Mouse (Mus musculus) hindbrain, embryonic 13.5 days (tissue): ENCODE results near the gene Ube2z. TPM values are rescaled to one million over a fixed set of nuclear protein-coding genes. Genes with fewer than 3 reads are reported as not detected.

Experiments
- ATAC-seq: fragments of 200-750 bp; cut with Nextera tagmentation; 2 replicates; pipeline ENCODE4 v1.8.0; 2017; ENCODE audit warnings: moderate TSS enrichment; ENCODE audit not compliant: low FRiP score
- H3K27ac ChIP-seq: fragments of 300-500 bp; sonication (generic); 2 replicates; pipeline ENCODE4 v1.5.1; 2015; ENCODE audit warnings: inconsistent platforms, mild to moderate bottlenecking, moderate library complexity
- H3K27me3 ChIP-seq: fragments of 300-500 bp; sonication (generic); 2 replicates; pipeline ENCODE4 v1.6.1; 2015; ENCODE audit warnings: mild to moderate bottlenecking, inconsistent platforms
- H3K36me3 ChIP-seq: fragments of 300-500 bp; sonication (generic); 2 replicates; pipeline ENCODE4 v1.6.1; 2015; ENCODE audit warnings: mild to moderate bottlenecking, inconsistent platforms
- H3K4me1 ChIP-seq: fragments of 300-500 bp; sonication (generic); replicated peaks from 2 replicates; pipeline ENCODE4 v1.6.1; 2015; ENCODE audit warnings: inconsistent platforms
- H3K4me2 ChIP-seq: fragments of 300-500 bp; sonication (generic); 2 replicates; pipeline ENCODE4 v1.6.1; 2015; ENCODE audit warnings: inconsistent platforms, mild to moderate bottlenecking, moderate library complexity
- H3K4me3 ChIP-seq: fragments of 300-500 bp; sonication (generic); 2 replicates; pipeline ENCODE4 v1.5.1; 2015; ENCODE audit warnings: mild to moderate bottlenecking, inconsistent platforms
- H3K9ac ChIP-seq: fragments of 300-500 bp; sonication (generic); 2 replicates; pipeline ENCODE4 v1.6.1; 2015; ENCODE audit warnings: mild to moderate bottlenecking, inconsistent platforms
- H3K9me3 ChIP-seq: fragments of 300-500 bp; sonication (generic); 2 replicates; pipeline ENCODE4 v1.6.1; 2016; ENCODE audit warnings: inconsistent platforms
- WGBS: fragments of 180-500 bp; shearing (Covaris S2); methylation state at CpG from one replicate; pipeline ENCODE4 v1.1.7; 2015; 5-methylcytosine and 5-hydroxymethylcytosine counted together
- polyA plus RNA-seq: library from polyadenylated mRNA; unstranded; fragments of >200 nt; fragmentation: Nextera tagmentation; extraction: Ambion mirVana; gene quantifications from 2 replicates; pipeline ENCODE4 v1.2.1, GENCODE M21; 2015

Ube2z gene
- polyA plus RNA-seq, 1 experiment from 2014 or later = 31.0 TPM

GRCm38 (mm10) chr11:96075509-96076220, 10.5 kb upstream of the Ube2z start, which contains the start of gene Atp5g1:
Gene Atp5g1 (minus strand): TSS chr11:96075670.
- H3K9me3 ChIP-seq = no peaks in the 10 kb centered on the region
- ATAC-seq = peak; percentile 97
- H3K4me3 ChIP-seq = peak within 1 kb of the TSS; percentile 83
- WGBS = under 1% methylated on average over 37 of the region's 37 CpGs
- H3K36me3 ChIP-seq = peaks cover 16% of the 10 kb centered on the region
- peak within 1 kb of the TSS; percentile 88 for H3K9ac ChIP-seq
- H3K4me2 ChIP-seq = peak within 1 kb of the TSS; percentile 82
- peaks cover 24% of the 10 kb centered on the region for H3K4me1 ChIP-seq
- H3K27me3 ChIP-seq = no peaks in the 10 kb centered on the region
- H3K27ac ChIP-seq = peak within 1 kb of the TSS; percentile 90

- no peak for ATAC-seq
- H3K9ac ChIP-seq = peak overlapping the region; percentile 88
- H3K27ac ChIP-seq = peak overlapping the region; percentile 90
- H3K27me3 ChIP-seq = no peaks in the 10 kb centered on the region
- WGBS = under 1% methylated on average over 15 of the region's 15 CpGs
- H3K4me2 ChIP-seq = peak overlapping the region; percentile 82
- H3K9me3 ChIP-seq = no peaks in the 10 kb centered on the region
- peaks cover 21% of the 10 kb centered on the region for H3K36me3 ChIP-seq
- peaks cover 24% of the 10 kb centered on the region for H3K4me1 ChIP-seq
- H3K4me3 ChIP-seq = peak overlapping the region; percentile 83
Measured at GRCm38 (mm10) chr11:96075177-96075508, 10.0 kb upstream of the Ube2z start.

- H3K4me3 ChIP-seq = peak overlapping the region; percentile 83
Measured at GRCm38 (mm10) chr11:96074351-96075176, 9.4 kb upstream of the Ube2z start.

DNA sequence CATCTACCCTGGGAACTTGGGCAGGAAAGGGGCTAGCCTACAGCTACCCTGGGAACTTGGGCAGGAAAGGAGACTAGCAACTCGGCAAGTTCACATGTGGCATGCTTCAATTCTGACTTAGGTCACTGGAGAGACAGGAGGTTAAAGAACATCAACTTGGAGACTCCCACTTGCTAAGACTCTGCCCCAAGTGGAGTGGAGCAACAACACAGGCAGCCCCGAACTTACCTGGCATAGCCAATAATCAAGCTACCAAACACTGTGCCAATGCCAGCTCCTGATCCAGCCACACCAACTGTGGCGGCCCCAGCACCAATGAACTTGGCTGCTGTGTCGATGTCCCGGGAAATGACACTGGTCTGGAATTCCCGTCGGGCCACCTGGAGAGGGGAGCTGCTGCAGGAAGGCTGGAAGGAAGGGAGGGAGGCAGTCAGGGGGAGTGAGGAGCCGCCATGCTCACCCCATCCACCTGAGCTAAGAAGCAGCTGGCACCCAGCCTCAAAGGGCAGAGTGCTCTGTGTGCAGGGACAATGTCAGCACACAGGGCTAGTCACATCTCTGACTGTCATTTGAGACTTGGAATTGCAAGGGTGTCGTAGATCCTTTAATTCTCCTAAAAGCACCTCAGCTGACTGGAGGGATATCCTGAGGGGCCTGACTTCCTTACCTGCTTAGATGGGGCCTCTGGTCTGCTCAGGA, 8.3 kb upstream of the Ube2z start:
- Histone ChIP-seq H3K27me3 (no peaks in the 10 kb centered on the region), H3K36me3 (peaks cover 23% of the 10 kb centered on the region), H3K4me2 (peak overlapping the region; percentile 82), H3K9ac (peak overlapping the region; percentile 88; the same call in 1 of the 2 replicates), H3K27ac (no peak overlapping the region), H3K4me3 (peak overlapping the region; percentile 83; the same call in 1 of the 2 replicates), H3K4me1 (peaks cover 24% of the 10 kb centered on the region), H3K9me3 (no peaks in the 10 kb centered on the region)
- 87% methylated on average over 7 of the region's 9 CpGs for WGBS
- ATAC-seq = no peak

More at GRCm38 (mm10) chr11:96074351-96075176, 9.4 kb upstream of the Ube2z start:
- no peak for ATAC-seq
- Histone ChIP-seq H3K4me1 (peaks cover 24% of the 10 kb centered on the region), H3K36me3 (peaks cover 23% of the 10 kb centered on the region), H3K27ac (peak overlapping the region; percentile 90), H3K9ac (peak overlapping the region; percentile 88), H3K4me2 (peak overlapping the region; percentile 82), H3K9me3 (no peaks in the 10 kb centered on the region), H3K27me3 (no peaks in the 10 kb centered on the region)
- WGBS = 28% methylated on average over 17 of the region's 17 CpGs

GRCm38 (mm10) chr11:96071013-96071412, 5.8 kb upstream of the Ube2z start:
- no peaks in the 10 kb centered on the region for H3K27me3 ChIP-seq
- H3K9ac ChIP-seq = no peak overlapping the region
- H3K4me2 ChIP-seq = no peak overlapping the region
- no peaks in the 10 kb centered on the region for H3K9me3 ChIP-seq
- H3K4me1 ChIP-seq = peaks cover 21% of the 10 kb centered on the region
- no peak overlapping the region for H3K27ac ChIP-seq
- no peak overlapping the region for H3K4me3 ChIP-seq
- peaks cover 23% of the 10 kb centered on the region for H3K36me3 ChIP-seq
- no peak for ATAC-seq
- WGBS = 92% methylated on average over 1 of the region's 1 CpGs

- peaks cover 26% of the 10 kb centered on the region for H3K4me1 ChIP-seq
- peaks cover 23% of the 10 kb centered on the region for H3K36me3 ChIP-seq
- H3K9ac ChIP-seq = no peak overlapping the region
- ATAC-seq = no peak
- no peaks in the 10 kb centered on the region for H3K9me3 ChIP-seq
- H3K4me2 ChIP-seq = no peak overlapping the region
- no peak overlapping the region for H3K4me3 ChIP-seq
- WGBS = 90% methylated on average over 7 of the region's 7 CpGs
- no peaks in the 10 kb centered on the region for H3K27me3 ChIP-seq
- no peak overlapping the region for H3K27ac ChIP-seq
Measured at GRCm38 (mm10) chr11:96070353-96070752, 5.2 kb upstream of the Ube2z start.

- no peak overlapping the region for H3K27ac ChIP-seq
- H3K4me2 ChIP-seq = no peak overlapping the region
- H3K9ac ChIP-seq = no peak overlapping the region
- no peak for ATAC-seq
- peaks cover 20% of the 10 kb centered on the region for H3K4me1 ChIP-seq
- no peaks in the 10 kb centered on the region for H3K27me3 ChIP-seq
- H3K36me3 ChIP-seq = peaks cover 18% of the 10 kb centered on the region
- WGBS = 76% methylated on average over 5 of the region's 5 CpGs
- H3K9me3 ChIP-seq = no peaks in the 10 kb centered on the region
- H3K4me3 ChIP-seq = no peak overlapping the region
Measured at GRCm38 (mm10) chr11:96068231-96068630, 3.0 kb upstream of the Ube2z start.

DNA sequence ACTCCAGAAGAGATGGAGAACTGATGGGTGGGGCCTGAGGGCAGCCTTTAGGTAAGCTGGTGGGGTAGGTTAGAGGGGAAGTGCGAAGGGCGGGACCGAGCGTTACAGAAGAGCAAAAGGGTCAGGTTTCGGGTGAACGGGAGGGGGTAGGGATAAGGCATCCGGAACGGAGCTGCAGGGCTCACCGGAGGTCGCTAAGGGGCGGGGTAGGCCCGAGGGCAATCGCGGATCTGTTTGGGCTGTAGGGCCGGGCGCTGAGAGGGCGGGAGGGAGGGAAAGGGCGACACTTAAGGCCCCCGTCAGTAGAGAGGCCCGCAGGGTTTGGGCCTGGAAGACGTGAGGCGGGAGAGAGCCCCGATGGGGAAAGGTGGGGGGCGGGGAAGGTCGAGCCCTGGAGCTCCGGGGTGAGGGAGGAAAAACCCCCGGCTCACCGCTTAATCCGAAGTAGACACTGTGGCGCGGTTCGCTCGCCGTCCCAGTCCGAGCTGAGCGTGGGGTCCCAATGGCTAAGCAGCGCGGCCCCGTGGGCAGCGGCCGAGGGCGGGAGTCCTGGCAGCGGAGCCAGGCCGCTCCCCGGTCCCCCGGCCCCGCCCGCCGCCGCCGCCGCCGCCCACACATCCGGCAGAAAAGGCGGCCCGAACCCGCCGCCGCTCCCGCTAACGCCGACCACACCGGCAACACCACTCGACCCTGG, 520 bp downstream of the Ube2z start:
- peak overlapping the region; percentile 92 for H3K4me2 ChIP-seq
- peak overlapping the region; percentile 87 for H3K27ac ChIP-seq
- no peaks in the 10 kb centered on the region for H3K9me3 ChIP-seq
- H3K36me3 ChIP-seq = peaks cover 17% of the 10 kb centered on the region
- peak overlapping the region; percentile 97 for H3K9ac ChIP-seq
- H3K27me3 ChIP-seq = no peaks in the 10 kb centered on the region
- H3K4me3 ChIP-seq = peak overlapping the region; percentile 96
- under 1% methylated on average over 51 of the region's 64 CpGs for WGBS
- H3K4me1 ChIP-seq = peaks cover 29% of the 10 kb centered on the region
- peak; percentile 75 for ATAC-seq

DNA sequence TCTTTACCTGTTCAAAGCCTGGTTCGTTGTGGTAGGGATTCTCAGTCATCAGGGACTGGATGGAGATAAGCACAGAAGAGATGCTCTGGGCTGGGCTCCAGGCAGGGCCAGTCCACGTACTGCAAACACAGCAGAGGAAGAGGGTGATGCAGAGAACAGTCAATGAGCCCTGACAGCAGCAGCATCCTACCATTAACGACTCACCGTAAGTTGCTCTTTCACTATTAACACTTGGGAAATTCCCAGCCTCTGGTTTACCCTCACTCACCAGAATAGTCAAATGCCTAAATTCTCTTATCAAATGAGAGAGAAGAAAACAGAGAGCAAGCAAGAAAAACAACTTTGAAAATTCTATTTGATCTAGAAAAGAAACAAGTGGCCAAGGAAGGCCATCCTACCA, 6.9 kb downstream of the Ube2z start:
- no peak for ATAC-seq
- WGBS = 87% methylated on average over 4 of the region's 4 CpGs
- Histone ChIP-seq H3K9me3 (no peaks in the 10 kb centered on the region), H3K9ac (no peak overlapping the region), H3K4me3 (no peak overlapping the region), H3K27me3 (no peaks in the 10 kb centered on the region), H3K27ac (no peak overlapping the region), H3K36me3 (peaks cover 70% of the 10 kb centered on the region), H3K4me1 (peaks cover 11% of the 10 kb centered on the region), H3K4me2 (no peak overlapping the region)

- Histone ChIP-seq H3K4me3 (no peak overlapping the region), H3K4me1 (no peaks in the 10 kb centered on the region), H3K9ac (no peak overlapping the region), H3K4me2 (no peak overlapping the region), H3K9me3 (no peaks in the 10 kb centered on the region), H3K27me3 (no peaks in the 10 kb centered on the region), H3K36me3 (peaks cover 95% of the 10 kb centered on the region), H3K27ac (no peak overlapping the region)
- WGBS = 95% methylated on average over 3 of the region's 3 CpGs
- ATAC-seq = no peak
Measured at GRCm38 (mm10) chr11:96050854-96051253, 14.3 kb downstream of the Ube2z start.

DNA sequence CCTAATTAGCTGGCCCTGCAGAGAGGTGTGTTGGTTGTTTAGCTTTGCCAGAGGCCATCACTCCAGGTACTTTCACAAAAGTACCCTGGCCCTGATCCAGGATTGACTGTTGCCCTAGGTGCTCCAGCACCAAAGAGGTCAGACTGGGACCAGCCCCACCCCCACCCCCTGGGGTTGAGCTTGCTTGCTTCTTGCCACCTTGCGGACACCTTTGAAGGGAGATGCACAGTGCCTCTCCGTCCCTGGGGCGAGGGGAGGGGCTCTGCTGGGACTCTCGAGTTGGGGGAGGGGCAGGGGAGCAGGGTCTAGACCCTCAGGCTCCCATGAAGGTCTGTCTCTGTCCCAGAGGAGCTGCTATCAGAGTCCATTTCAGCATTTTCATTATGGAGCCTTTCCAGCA, 15.2 kb downstream of the Ube2z start:
- Histone ChIP-seq H3K4me1 (no peaks in the 10 kb centered on the region), H3K27ac (no peak overlapping the region), H3K4me3 (no peak overlapping the region), H3K4me2 (no peak overlapping the region), H3K9me3 (no peaks in the 10 kb centered on the region), H3K9ac (no peak overlapping the region), H3K36me3 (peaks cover 94% of the 10 kb centered on the region), H3K27me3 (no peaks in the 10 kb centered on the region)
- no peak for ATAC-seq
- 72% methylated on average over 4 of the region's 4 CpGs for WGBS
